Mouse (Mus musculus): ENCODE measurements around the gene Runx2.

GRCm38 (mm10) chr17:44565884-44566515 is 248.6 kb downstream of the Runx2 start:
- TF ChIP-seq EP300 (IDR thresholded peaks at IDR 0.05; ENCODE audit: low read depth), result no peak
- no peak for TF ChIP-seq CTCF (IDR thresholded peaks at IDR 0.05; ENCODE audit: low read depth)
